Mouse (Mus musculus) erythroblast, embryonic 14.5 days (primary cell): ENCODE measurements around the gene Gm19935.

Source experiments
- GATA1 ChIP-seq: IDR thresholded peaks from 2 replicates; pipeline ENCODE4 v1.6.1; 2012; ENCODE audit warnings: low read length, inconsistent platforms, mixed read lengths
- TAL1 ChIP-seq: IDR thresholded peaks from 3 replicates; pipeline ENCODE4 v1.6.1; 2012; ENCODE audit warnings: low read length, inconsistent platforms, mixed read lengths

DNA sequence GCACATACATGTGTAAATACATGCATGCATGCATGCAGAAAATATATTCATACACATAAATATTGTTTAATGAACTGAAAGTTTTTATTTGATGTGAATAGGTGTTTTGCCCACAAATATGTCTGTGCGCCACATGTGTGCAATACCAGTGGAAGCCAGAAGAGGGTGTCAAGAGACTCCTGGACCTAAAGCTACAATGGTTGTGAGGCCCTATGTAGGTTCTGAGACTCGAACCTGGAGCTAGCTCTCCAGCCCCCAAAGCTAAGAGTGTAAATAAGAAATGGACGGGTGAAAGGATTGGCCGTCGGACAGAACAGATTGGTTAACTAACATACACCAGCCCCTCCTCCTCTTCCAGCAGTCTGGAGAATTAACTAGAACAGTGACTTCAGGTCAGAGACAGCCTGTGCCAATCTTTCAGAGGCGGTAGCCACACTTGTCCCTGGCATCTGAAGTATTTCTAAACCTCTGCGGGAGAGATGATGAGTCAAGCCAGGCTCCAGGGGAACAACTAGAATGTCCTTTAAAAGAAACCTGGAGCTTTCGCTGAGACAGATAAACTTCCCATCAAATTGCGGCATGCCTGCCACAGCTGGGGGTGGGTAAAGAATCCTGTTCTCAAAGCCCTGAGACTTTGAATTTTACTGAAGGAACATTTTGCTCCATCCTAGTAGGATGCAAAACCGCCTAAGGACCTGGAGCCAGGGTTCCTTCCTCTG lies 3.4 kb downstream of the Gm19935 start:
- no peak for TF ChIP-seq GATA1
- TF ChIP-seq TAL1: no peak
